Mouse (Mus musculus) MEL (cell line): ENCODE results near the gene Il20ra. TPM values are rescaled to one million over a fixed set of nuclear protein-coding genes. Genes with fewer than 3 reads are reported as not detected.

Source experiments
- DNase-seq: peaks from one replicate; pipeline ENCODE4 v3.0.0; 2011; ENCODE audit warnings: low read depth, low spot score
- H3K27ac ChIP-seq: 2 replicates; pipeline ENCODE4 v1.5.1; 2012; ENCODE audit warnings: low read depth, mild to moderate bottlenecking, control low read depth, low read length, moderate library complexity; ENCODE audit not compliant: control insufficient read depth
- H3K27me3 ChIP-seq, 2 experiments: fragments of 150-350 bp in 1 of 2; sonication (generic) in 1 of 2; 2 replicates each; pipeline ENCODE4 v1.6.1; 2012; ENCODE audit warnings: low read length in 2 of 2, mild to moderate bottlenecking in 2 of 2, improper control_type of control experiment in 1 of 2, moderate library complexity in 1 of 2; ENCODE audit not compliant: insufficient read depth in 2 of 2, control insufficient read depth in 1 of 2
- H3K36me3 ChIP-seq, 2 experiments: 2 replicates each; pipeline ENCODE4 v1.6.1; 2012 to 2014; ENCODE audit warnings: low read length in 2 of 2, improper control_type of control experiment in 1 of 2, inconsistent platforms in 1 of 2, mild to moderate bottlenecking in 1 of 2; ENCODE audit not compliant: insufficient read depth in 2 of 2, control insufficient read depth in 1 of 2
- H3K4me1 ChIP-seq, 2 experiments: fragments of 150-350 bp in 1 of 2; sonication (generic) in 1 of 2; 2 replicates each; pipeline ENCODE4 v1.6.1; 2012; ENCODE audit warnings: low read length in 2 of 2, improper control_type of control experiment in 1 of 2, mild to moderate bottlenecking in 1 of 2; ENCODE audit not compliant: insufficient read depth in 2 of 2, control insufficient read depth in 1 of 2
- H3K4me3 ChIP-seq, 2 experiments: fragments of 150-350 bp in 1 of 2; sonication (generic) in 1 of 2; 2 replicates each; pipeline ENCODE4 v1.5.1; 2012; ENCODE audit warnings: low read depth in 2 of 2, low read length in 2 of 2, mild to moderate bottlenecking in 2 of 2, moderate library complexity in 2 of 2, control low read depth in 1 of 2, improper control_type of control experiment in 1 of 2; ENCODE audit not compliant: control insufficient read depth in 1 of 2, insufficient read depth in 1 of 2
- H3K79me2 ChIP-seq: 2 replicates; pipeline ENCODE4 v1.6.1; 2012; ENCODE audit warnings: mild to moderate bottlenecking, low read length, moderate library complexity; ENCODE audit not compliant: control insufficient read depth, poor library complexity, insufficient read depth
- H3K9ac ChIP-seq: 2 replicates; pipeline ENCODE4 v1.6.1; 2012; ENCODE audit warnings: low read depth, mild to moderate bottlenecking, control low read depth, low read length, moderate library complexity; ENCODE audit not compliant: control insufficient read depth, poor library complexity, severe bottlenecking
- H3K9me3 ChIP-seq: fragments of 150-350 bp; sonication (generic); replicated peaks from 2 replicates; pipeline ENCODE4 v1.6.1; 2012; ENCODE audit warnings: mild to moderate bottlenecking, low read length, improper control_type of control experiment, moderate library complexity; ENCODE audit not compliant: insufficient read depth
- CTCF ChIP-seq, 3 experiments: IDR thresholded peaks in 2 of 3; conservative IDR thresholded peaks in 1 of 3; 2 replicates each; pipeline ENCODE4 v1.5.1; 2011 to 2012; ENCODE audit warnings: low read length in 3 of 3, low read depth in 2 of 3, mild to moderate bottlenecking in 2 of 3, improper control_type of control experiment in 1 of 3, inconsistent platforms in 1 of 3, mixed read lengths in 1 of 3, moderate library complexity in 1 of 3; ENCODE audit not compliant: control insufficient read depth in 1 of 3, insufficient read depth in 1 of 3, poor library complexity in 1 of 3, severe bottlenecking in 1 of 3
- E2F4 ChIP-seq: IDR thresholded peaks from 2 replicates; pipeline ENCODE4 v1.6.1; 2011; ENCODE audit warnings: low read depth, low read length, improper control_type of control experiment, borderline replicate concordance
- ELF1 ChIP-seq: IDR thresholded peaks from 2 replicates; pipeline ENCODE4 v1.6.1; 2014; ENCODE audit warnings: low read depth, mild to moderate bottlenecking, inconsistent platforms, low read length, improper control_type of control experiment, moderate library complexity
- ETS1 ChIP-seq: IDR thresholded peaks from 2 replicates; pipeline ENCODE4 v1.6.1; 2012; ENCODE audit warnings: low read depth, mild to moderate bottlenecking, inconsistent platforms, low read length, improper control_type of control experiment, moderate library complexity
- GATA1 ChIP-seq: IDR thresholded peaks from 2 replicates; pipeline ENCODE4 v1.6.1; 2011; ENCODE audit warnings: low read depth, low read length, improper control_type of control experiment
- HCFC1 ChIP-seq: IDR thresholded peaks from 2 replicates; pipeline ENCODE4 v1.6.1; 2012; ENCODE audit warnings: low read depth, mild to moderate bottlenecking, inconsistent platforms, low read length, improper control_type of control experiment, moderate library complexity
- JUND ChIP-seq: IDR thresholded peaks from 2 replicates; pipeline ENCODE4 v1.6.1; 2011; ENCODE audit warnings: low read depth, mild to moderate bottlenecking, improper control_type of control experiment, low read length
- MEF2A ChIP-seq: IDR thresholded peaks from 2 replicates; pipeline ENCODE4 v1.6.1; 2014; ENCODE audit warnings: low read depth, mild to moderate bottlenecking, inconsistent platforms, low read length, improper control_type of control experiment; ENCODE audit not compliant: poor library complexity, insufficient replicate concordance, severe bottlenecking; ENCODE audit errors: extremely low read depth
- NELFE ChIP-seq: IDR thresholded peaks from 2 replicates; pipeline ENCODE4 v1.6.1; 2011; ENCODE audit warnings: low read depth, low read length, improper control_type of control experiment
- POLR2AphosphoS2 ChIP-seq: IDR thresholded peaks from 2 replicates; pipeline ENCODE4 v1.6.1; 2011; ENCODE audit warnings: low read length, improper control_type of control experiment
- RAD21 ChIP-seq: IDR thresholded peaks from 2 replicates; pipeline ENCODE4 v1.6.1; 2011; ENCODE audit warnings: mild to moderate bottlenecking, low read depth, low read length, improper control_type of control experiment
- RCOR1 ChIP-seq: IDR thresholded peaks from 2 replicates; pipeline ENCODE4 v1.6.1; 2012; ENCODE audit warnings: low read depth, mild to moderate bottlenecking, inconsistent platforms, low read length, improper control_type of control experiment
- SIN3A ChIP-seq: IDR thresholded peaks from 2 replicates; pipeline ENCODE4 v1.6.1; 2012; ENCODE audit warnings: low read length, improper control_type of control experiment, inconsistent platforms
- SMC3 ChIP-seq: IDR thresholded peaks from 2 replicates; pipeline ENCODE4 v1.6.1; 2011; ENCODE audit warnings: low read depth, low read length, improper control_type of control experiment
- TBP ChIP-seq: IDR thresholded peaks from 2 replicates; pipeline ENCODE4 v1.8.0; 2011; ENCODE audit warnings: low read depth, low read length, improper control_type of control experiment
- TCF12 ChIP-seq: IDR thresholded peaks from 2 replicates; pipeline ENCODE4 v1.6.1; 2014; ENCODE audit warnings: low read depth, mild to moderate bottlenecking, inconsistent platforms, low read length, improper control_type of control experiment, moderate library complexity
- UBTF ChIP-seq: IDR thresholded peaks from 2 replicates; pipeline ENCODE4 v1.6.1; 2012; ENCODE audit warnings: low read depth, mild to moderate bottlenecking, inconsistent platforms, low read length, improper control_type of control experiment, moderate library complexity, borderline replicate concordance; ENCODE audit not compliant: insufficient read depth
- USF1 ChIP-seq: IDR thresholded peaks from 2 replicates; pipeline ENCODE4 v1.6.1; 2014; ENCODE audit warnings: low read depth, mild to moderate bottlenecking, inconsistent platforms, low read length, improper control_type of control experiment, moderate library complexity
- ZC3H11A ChIP-seq: IDR thresholded peaks from 2 replicates; pipeline ENCODE4 v1.6.1; 2012; ENCODE audit warnings: low read depth, mild to moderate bottlenecking, inconsistent platforms, low read length, improper control_type of control experiment
- polyA plus RNA-seq, 2 experiments: library from polyadenylated mRNA; stranded (reverse) in 1 of 2; unstranded in 1 of 2; fragments of >175 nt in 1 of 2; fragments of >200 nt in 1 of 2; gene quantifications; 2 replicates each; pipeline versions ENCODE4 v1.2.1 to v1.2.4; 2012; ENCODE audit warnings: low replicate concordance in 2 of 2, low read depth in 1 of 2; ENCODE audit not compliant: insufficient read length in 2 of 2, insufficient read depth in 1 of 2, missing spikeins in 1 of 2
- total RNA-seq: library from RNA; depleted of rRNA; stranded (reverse); fragments of 300-350 nt; gene quantifications from 2 replicates; pipeline ENCODE4 v1.2.3, GENCODE M21; 2012

The Il20ra gene
- total and polyA plus RNA-seq, 3 experiments = 0.06 TPM; not detected in 2

- H3K9ac ChIP-seq = no peak overlapping the region
- H3K4me3 ChIP-seq = no peak overlapping the region
- no peaks in the 10 kb centered on the region for H3K9me3 ChIP-seq
- H3K4me1 ChIP-seq = no peaks in the 10 kb centered on the region
- H3K79me2 ChIP-seq = no peaks in the 10 kb centered on the region
- H3K27ac ChIP-seq = no peak overlapping the region
- no peaks in the 10 kb centered on the region for H3K36me3 ChIP-seq
- no peak for DNase-seq
- TF ChIP-seq UBTF (no peak), RCOR1 (no peak), HCFC1 (no peak), SIN3A (no peak), ETS1 (no peak), USF1 (no peak), NELFE (no peak), POLR2AphosphoS2 (no peak), TCF12 (no peak), MEF2A (no peak), GATA1 (no peak)
- H3K27me3 ChIP-seq = no peaks in the 10 kb centered on the region
These were observed 66.7 kb downstream of the Il20ra start for GRCm38 (mm10) chr10:19779092-19779491.

DNA sequence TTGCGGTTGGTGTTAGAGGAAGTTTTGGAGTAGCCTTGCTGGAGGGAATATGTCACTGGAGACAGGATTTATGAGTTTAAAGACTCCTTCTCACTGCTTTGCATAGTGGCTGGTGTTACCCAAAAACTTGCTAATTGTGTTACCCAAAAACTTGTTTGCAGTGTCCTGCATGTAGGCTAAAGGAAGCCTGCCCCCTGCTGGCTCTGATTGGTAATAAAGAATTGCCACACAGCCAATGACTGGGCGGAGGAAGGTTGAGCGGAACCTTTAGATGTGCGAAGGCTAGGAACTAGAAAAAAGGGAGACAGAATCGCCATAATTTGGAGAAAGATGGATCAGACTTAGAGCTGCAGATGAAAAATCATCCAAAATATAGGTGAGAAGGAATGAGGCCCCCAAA, 69.0 kb downstream of the Il20ra start:
- Histone ChIP-seq H3K27ac (no peak overlapping the region), H3K4me1 (no peaks in the 10 kb centered on the region), H3K36me3 (no peaks in the 10 kb centered on the region), H3K9me3 (no peaks in the 10 kb centered on the region)
- DNase-seq = peak; percentile 42
- TF ChIP-seq SMC3 (peak; percentile 76), ZC3H11A (peak; percentile 38), GATA1 (no peak), RAD21 (peak; percentile 44), CTCF (IDR thresholded peaks at IDR 0.05 in 2 of 3, conservative IDR thresholded peaks at IDR 0.05 in 1 of 3; ENCODE audit: control insufficient read depth in 1 of 3, insufficient read depth in 1 of 3, low read depth in 2 of 3, low read length in 3 of 3, poor library complexity in 1 of 3, severe bottlenecking in 1 of 3) (peak; percentile 60 to 62 (median 61))
- TF ChIP-seq, all 39 proteins: peak for 4
- H3K79me2 ChIP-seq = no peaks in the 10 kb centered on the region
- no peak overlapping the region for H3K4me3 ChIP-seq
- H3K9ac ChIP-seq = no peak overlapping the region
- H3K27me3 ChIP-seq = no peaks in the 10 kb centered on the region

GRCm38 (mm10) chr10:19794996-19795395, 82.6 kb downstream of the Il20ra start:
- no peaks in the 10 kb centered on the region; a peak in 1 of 4 replicates for H3K27me3 ChIP-seq
- no peaks in the 10 kb centered on the region for H3K9me3 ChIP-seq
- TF ChIP-seq CTCF (IDR thresholded peaks at IDR 0.05 in 2 of 3, conservative IDR thresholded peaks at IDR 0.05 in 1 of 3; ENCODE audit: control insufficient read depth in 1 of 3, insufficient read depth in 1 of 3, low read depth in 2 of 3, low read length in 3 of 3, poor library complexity in 1 of 3, severe bottlenecking in 1 of 3) (no peak), E2F4 (no peak), TBP (no peak), UBTF (no peak), ELF1 (no peak), JUND (no peak)
- DNase-seq = no peak
- H3K9ac ChIP-seq = no peak overlapping the region
- no peak overlapping the region for H3K4me3 ChIP-seq
- H3K4me1 ChIP-seq = no peaks in the 10 kb centered on the region
- H3K27ac ChIP-seq = no peak overlapping the region
- H3K79me2 ChIP-seq = no peaks in the 10 kb centered on the region
- no peaks in the 10 kb centered on the region for H3K36me3 ChIP-seq
